Mouse (Mus musculus) CH12.LX (cell line): ENCODE data around the gene Hells. TPM values are rescaled to one million over a fixed set of nuclear protein-coding genes. Genes with fewer than 3 reads are reported as not detected.

Experiments
- DNase-seq: peaks from one replicate; pipeline ENCODE4 v3.0.0-alpha.2; 2013; ENCODE audit errors: extremely low read depth
- H3K27ac ChIP-seq: 2 replicates; pipeline ENCODE4 v1.5.1; 2012; ENCODE audit warnings: low read depth, mild to moderate bottlenecking, control low read depth, moderate library complexity; ENCODE audit not compliant: insufficient read depth
- H3K27me3 ChIP-seq: replicated peaks from 2 replicates; pipeline ENCODE3; 2012; ENCODE audit warnings: inconsistent platforms
- H3K36me3 ChIP-seq, 2 experiments: replicated peaks in 1 of 2; 2 replicates each; pipeline versions ENCODE3 to v1.6.1; 2012; ENCODE audit warnings: inconsistent platforms in 1 of 2, low read length in 1 of 2, mild to moderate bottlenecking in 1 of 2, mixed read lengths in 1 of 2, moderate library complexity in 1 of 2; ENCODE audit not compliant: control insufficient read depth in 1 of 2, insufficient read depth in 1 of 2
- H3K4me1 ChIP-seq, 2 experiments: 2 replicates each; pipeline ENCODE4 v1.6.1; 2012; ENCODE audit warnings: inconsistent platforms in 1 of 2, moderate library complexity in 1 of 2; ENCODE audit not compliant: insufficient read depth in 2 of 2, control insufficient read depth in 1 of 2
- H3K4me2 ChIP-seq: 2 replicates; pipeline ENCODE4 v1.6.1; 2012; ENCODE audit warnings: low read depth, mild to moderate bottlenecking, control low read depth; ENCODE audit not compliant: poor library complexity, insufficient read depth, severe bottlenecking
- H3K4me3 ChIP-seq, 3 experiments: fragments of 150-350 bp in 1 of 3; sonication (generic) in 1 of 3; replicated peaks in 1 of 3; 2 replicates each; pipeline versions ENCODE3 to v1.5.1; 2011 to 2012; ENCODE audit warnings: low read depth in 2 of 3, low read length in 2 of 3, mild to moderate bottlenecking in 2 of 3, moderate library complexity in 2 of 3, control low read depth in 1 of 3, improper control_type of control experiment in 1 of 3, inconsistent platforms in 1 of 3, mixed read lengths in 1 of 3; ENCODE audit not compliant: poor library complexity in 1 of 3
- H3K79me2 ChIP-seq: replicated peaks from 2 replicates; pipeline ENCODE4 v1.6.1; 2012; ENCODE audit warnings: mild to moderate bottlenecking, moderate library complexity; ENCODE audit not compliant: control insufficient read depth, poor library complexity, insufficient read depth, severe bottlenecking; ENCODE audit errors: extremely low read depth
- H3K9ac ChIP-seq: 2 replicates; pipeline ENCODE4 v1.6.1; 2012; ENCODE audit warnings: low read depth, mild to moderate bottlenecking, control low read depth, moderate library complexity; ENCODE audit not compliant: insufficient read depth
- H3K9me3 ChIP-seq: replicated peaks from 2 replicates; pipeline ENCODE3; 2012; ENCODE audit warnings: low read length, inconsistent platforms, mixed read lengths
- BHLHE40 ChIP-seq: IDR thresholded peaks from 2 replicates; pipeline ENCODE4 v1.6.1; 2011; ENCODE audit warnings: mild to moderate bottlenecking, low read depth, low read length, improper control_type of control experiment
- EP300 ChIP-seq: IDR thresholded peaks from 2 replicates; pipeline ENCODE4 v1.6.1; 2011; ENCODE audit warnings: low read length, improper control_type of control experiment
- IRF4 ChIP-seq: IDR thresholded peaks from 2 replicates; pipeline ENCODE4 v1.6.1; 2014; ENCODE audit warnings: low read depth, mild to moderate bottlenecking, inconsistent platforms, low read length, improper control_type of control experiment
- JUN ChIP-seq: IDR thresholded peaks from 2 replicates; pipeline ENCODE4 v1.6.1; 2011; ENCODE audit warnings: low read depth, mild to moderate bottlenecking, low read length, improper control_type of control experiment, moderate library complexity; ENCODE audit not compliant: insufficient read depth
- KAT2A ChIP-seq: IDR thresholded peaks from 2 replicates; pipeline ENCODE4 v1.6.1; 2012; ENCODE audit warnings: low read length, improper control_type of control experiment, inconsistent platforms; ENCODE audit not compliant: insufficient replicate concordance
- MAFK ChIP-seq: IDR thresholded peaks from 2 replicates; pipeline ENCODE4 v1.6.1; 2011; ENCODE audit warnings: low read length, improper control_type of control experiment; ENCODE audit not compliant: insufficient replicate concordance
- MAX ChIP-seq: IDR thresholded peaks from 2 replicates; pipeline ENCODE4 v1.6.1; 2011; ENCODE audit warnings: low read length, improper control_type of control experiment
- MXI1 ChIP-seq: IDR thresholded peaks from 2 replicates; pipeline ENCODE4 v1.6.1; 2011; ENCODE audit warnings: mild to moderate bottlenecking, low read depth, low read length, improper control_type of control experiment
- MYC ChIP-seq: IDR thresholded peaks from 2 replicates; pipeline ENCODE4 v1.6.1; 2011; ENCODE audit warnings: low read depth, mild to moderate bottlenecking, improper control_type of control experiment, low read length
- NRF1 ChIP-seq: IDR thresholded peaks from 2 replicates; pipeline ENCODE4 v1.6.1; 2014; ENCODE audit warnings: low read depth, mild to moderate bottlenecking, inconsistent platforms, low read length, improper control_type of control experiment, moderate library complexity
- PAX5 ChIP-seq: IDR thresholded peaks from 2 replicates; pipeline ENCODE4 v1.6.1; 2012; ENCODE audit warnings: low read length, inconsistent platforms, mixed read lengths
- POLR2AphosphoS2 ChIP-seq: IDR thresholded peaks from 2 replicates; pipeline ENCODE4 v1.6.1; 2011; ENCODE audit warnings: low read depth, low read length, improper control_type of control experiment
- RAD21 ChIP-seq: IDR thresholded peaks from 2 replicates; pipeline ENCODE4 v1.6.1; 2011; ENCODE audit warnings: low read depth, mild to moderate bottlenecking, low read length, improper control_type of control experiment, moderate library complexity
- SIN3A ChIP-seq: IDR thresholded peaks from 2 replicates; pipeline ENCODE4 v1.6.1; 2012; ENCODE audit warnings: low read length, improper control_type of control experiment, inconsistent platforms
- SMC3 ChIP-seq: IDR thresholded peaks from 2 replicates; pipeline ENCODE4 v1.6.1; 2011; ENCODE audit warnings: low read depth, low read length, improper control_type of control experiment
- TBP ChIP-seq: conservative IDR thresholded peaks from 2 replicates; pipeline ENCODE4 v1.6.1; 2011; ENCODE audit warnings: low read depth, low read length, improper control_type of control experiment
- USF1 ChIP-seq: IDR thresholded peaks from 2 replicates; pipeline ENCODE4 v1.6.1; 2014; ENCODE audit warnings: low read depth, mild to moderate bottlenecking, inconsistent platforms, low read length, improper control_type of control experiment
- USF2 ChIP-seq: conservative IDR thresholded peaks from 2 replicates; pipeline ENCODE4 v1.6.1; 2011; ENCODE audit warnings: low read depth, low read length, improper control_type of control experiment
- ZKSCAN1 ChIP-seq: IDR thresholded peaks from 2 replicates; pipeline ENCODE4 v1.6.1; 2012; ENCODE audit warnings: low read depth, inconsistent platforms, low read length, improper control_type of control experiment, borderline replicate concordance
- ZNF384 ChIP-seq: IDR thresholded peaks from 2 replicates; pipeline ENCODE4 v1.6.1; 2012; ENCODE audit warnings: low read depth, low read length, improper control_type of control experiment, inconsistent platforms
- dilution Hi-C: fragments of 300-500 bp; cut with MboI; formaldehyde crosslinking; loops from 2 replicates; pipeline ENCODE4 v1.14.3; 2020; ENCODE audit warnings: low sequenced_read_pairs; ENCODE audit not compliant: extremely low pct_unique_long_range_greater_than_20kb, extremely low pct_ligation_motif_present
- in situ Hi-C: fragments of 300-500 bp; cut with MboI; formaldehyde crosslinking; loops from 3 replicates; pipeline ENCODE4 v1.14.3; 2019; ENCODE audit warnings: low sequenced_read_pairs, low pct_ligation_motif_present, low pct_unique_long_range_greater_than_20kb, mixed read lengths
- polyA plus RNA-seq: library from polyadenylated mRNA; unstranded; fragments of >175 nt; gene quantifications from 2 replicates; pipeline ENCODE4 v1.2.1, GENCODE M21; 2012; ENCODE audit warnings: low read depth; ENCODE audit not compliant: insufficient read length
- total RNA-seq, 2 experiments: library from RNA; depleted of rRNA; stranded (reverse); fragments of 300-350 nt in 1 of 2; fragments of >200 nt in 1 of 2; gene quantifications; 2 replicates each; pipeline ENCODE4 v1.2.3; 2012 to 2014

Gene Hells
- total and polyA plus RNA-seq, 3 experiments, result 73.2 to 393 (median 131) TPM

GRCm38 (mm10) chr19:38928481-38929158, 2.1 kb upstream of the Hells start:
- no peaks in the 10 kb centered on the region for H3K9me3 ChIP-seq
- peaks cover 8 to 23% of the 10 kb centered on the region in 2 experiments for H3K36me3 ChIP-seq
- no peak for TF ChIP-seq MYC
- no peak for TF ChIP-seq MXI1
- TF ChIP-seq TBP, result no peak
- TF ChIP-seq PAX5, result no peak
- no peak for TF ChIP-seq EP300
- TF ChIP-seq BHLHE40, result no peak
- no peak for TF ChIP-seq MAFK
- TF ChIP-seq SMC3, result no peak
- no peak for TF ChIP-seq JUN
- no peak overlapping the region for H3K4me3 ChIP-seq
- no peak overlapping the region for H3K4me2 ChIP-seq
- H3K27ac ChIP-seq, result no peak overlapping the region
- dilution Hi-C loops (no loop called here), in situ Hi-C loops (no loop called here)
- H3K79me2 ChIP-seq, result peaks cover 27% of the 10 kb centered on the region
- no peaks in the 10 kb centered on the region for H3K27me3 ChIP-seq
- DNase-seq, result no peak
- H3K4me1 ChIP-seq, result peaks cover 3 to 23% of the 10 kb centered on the region in 2 experiments
- H3K9ac ChIP-seq, result no peak overlapping the region

- H3K27ac ChIP-seq, result no peak overlapping the region
- peaks cover 36% of the 10 kb centered on the region for H3K79me2 ChIP-seq
- peak overlapping the region; percentile 73 to 93 (median 87) for H3K4me3 ChIP-seq
- no peak for DNase-seq
- H3K9me3 ChIP-seq, result no peaks in the 10 kb centered on the region
- H3K9ac ChIP-seq, result peak overlapping the region; percentile 89
- TF ChIP-seq POLR2AphosphoS2, result no peak
- 0 out of 2 replicates have a peak, but pooled peaks have one; percentile 36 for TF ChIP-seq MAX
- peak; percentile 48; the same call in 1 of the 2 replicates for TF ChIP-seq EP300
- TF ChIP-seq IRF4, result peak; percentile 78
- no peak; the same call in 1 of the 2 replicates for TF ChIP-seq MAFK
- TF ChIP-seq RAD21, result no peak
- peak; percentile 83 for TF ChIP-seq ZNF384
- TF ChIP-seq USF2, result no peak
- TF ChIP-seq SMC3, result no peak
- TF ChIP-seq NRF1, result no peak
- TF ChIP-seq MYC, result peak; percentile 42; the same call in 1 of the 2 replicates
- TF ChIP-seq BHLHE40, result peak; percentile 70; the same call in 1 of the 2 replicates
- TF ChIP-seq SIN3A, result no peak
- no peak for TF ChIP-seq USF1
- TF ChIP-seq JUN, result no peak
- no peak for TF ChIP-seq ZKSCAN1
- TF ChIP-seq KAT2A, result no peak
- TF ChIP-seq, all 38 proteins: peak for 6
- Histone ChIP-seq H3K4me2 (peak overlapping the region; percentile 25), H3K27me3 (no peaks in the 10 kb centered on the region), H3K4me1 (peaks cover 3 to 31% of the 10 kb centered on the region in 2 experiments), H3K36me3 (peaks cover 15 to 33% of the 10 kb centered on the region in 2 experiments)
- in situ Hi-C loops, result no loop called here
- dilution Hi-C loops, result no loop called here
Measured at GRCm38 (mm10) chr19:38929471-38930251, 1.1 kb upstream of the Hells start.
